Mouse (Mus musculus) kidney, embryonic 16.5 days (tissue): ENCODE measurements around the gene Wdr95. TPM values are rescaled to one million over a fixed set of nuclear protein-coding genes. Genes with fewer than 3 reads are reported as not detected.

ENCODE experiments used
- ATAC-seq: fragments of 200-750 bp; cut with Nextera tagmentation; 2 replicates; pipeline ENCODE4 v1.8.0; 2017; ENCODE audit warnings: moderate TSS enrichment; ENCODE audit not compliant: low FRiP score, low TSS enrichment
- H3K27ac ChIP-seq: fragments of 300-500 bp; sonication (generic); 2 replicates; pipeline ENCODE4 v1.5.1; 2014; ENCODE audit warnings: low read length
- H3K27me3 ChIP-seq: fragments of 300-500 bp; sonication (generic); 2 replicates; pipeline ENCODE4 v1.6.1; 2014; ENCODE audit warnings: low read length, control low read depth, mixed read lengths; ENCODE audit not compliant: insufficient read depth
- H3K36me3 ChIP-seq: fragments of 300-500 bp; sonication (generic); 2 replicates; pipeline ENCODE4 v1.6.1; 2014; ENCODE audit warnings: low read length, control low read depth, mixed read lengths; ENCODE audit not compliant: insufficient read depth
- H3K4me1 ChIP-seq: fragments of 300-500 bp; sonication (generic); 2 replicates; pipeline ENCODE4 v1.6.1; 2014; ENCODE audit warnings: low read length, control low read depth, mixed read lengths; ENCODE audit not compliant: insufficient read depth
- H3K4me2 ChIP-seq: fragments of 300-500 bp; sonication (generic); replicated peaks from 2 replicates; pipeline ENCODE4 v1.6.1; 2014; ENCODE audit warnings: low read depth, low read length
- H3K4me3 ChIP-seq: fragments of 300-500 bp; sonication (generic); 2 replicates; pipeline ENCODE4 v1.5.1; 2014; ENCODE audit warnings: mild to moderate bottlenecking, low read length
- H3K9ac ChIP-seq: fragments of 300-500 bp; sonication (generic); replicated peaks from 2 replicates; pipeline ENCODE4 v1.6.1; 2014; ENCODE audit warnings: low read length
- H3K9me3 ChIP-seq: fragments of 300-500 bp; sonication (generic); 2 replicates; pipeline ENCODE4 v1.6.1; 2016; ENCODE audit warnings: low read length, control low read depth
- WGBS: fragments of 180-500 bp; shearing (Covaris S2); extraction: QIAGEN DNeasy Blood & Tissue Kit; methylation state at CpG from one replicate; pipeline ENCODE4 v1.1.7; 2014; 5-methylcytosine and 5-hydroxymethylcytosine counted together
- polyA plus RNA-seq: library from polyadenylated mRNA; unstranded; fragments of >200 nt; fragmentation: Nextera tagmentation; extraction: Ambion mirVana; gene quantifications from 2 replicates; pipeline ENCODE4 v1.2.1, GENCODE M21; 2015

Gene Wdr95
- polyA plus RNA-seq, 1 experiment from 2014 or later, result not detected

DNA sequence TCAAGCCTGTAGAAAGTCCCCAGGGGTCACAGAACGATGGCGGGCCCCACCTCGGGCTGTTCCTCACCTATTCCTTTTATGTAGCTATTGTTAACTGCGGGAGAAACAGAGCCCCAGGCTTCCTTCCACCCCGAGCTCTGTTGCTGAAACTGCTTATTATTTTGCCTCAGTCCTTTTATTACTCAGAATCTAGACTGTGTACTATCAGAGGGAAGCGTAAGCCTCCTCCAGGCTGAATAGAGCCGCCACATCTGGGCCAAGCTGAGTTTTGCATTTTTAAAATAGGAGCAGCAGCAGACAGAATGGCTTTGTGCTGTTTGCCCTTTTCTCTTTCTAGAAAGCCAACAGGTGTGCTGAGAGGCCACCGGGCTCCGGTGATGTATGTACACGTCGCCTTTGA, 37.5 kb downstream of the Wdr95 start:
- Histone ChIP-seq H3K4me1 (peaks cover 11% of the 10 kb centered on the region; the same call in 1 of the 2 replicates), H3K4me2 (no peak overlapping the region), H3K9ac (no peak overlapping the region), H3K4me3 (no peak overlapping the region), H3K36me3 (no peaks in the 10 kb centered on the region), H3K27me3 (no peaks in the 10 kb centered on the region), H3K9me3 (no peaks in the 10 kb centered on the region), H3K27ac (no peak overlapping the region)
- 50% methylated on average over 11 of the region's 11 CpGs for WGBS
- no peak for ATAC-seq

DNA sequence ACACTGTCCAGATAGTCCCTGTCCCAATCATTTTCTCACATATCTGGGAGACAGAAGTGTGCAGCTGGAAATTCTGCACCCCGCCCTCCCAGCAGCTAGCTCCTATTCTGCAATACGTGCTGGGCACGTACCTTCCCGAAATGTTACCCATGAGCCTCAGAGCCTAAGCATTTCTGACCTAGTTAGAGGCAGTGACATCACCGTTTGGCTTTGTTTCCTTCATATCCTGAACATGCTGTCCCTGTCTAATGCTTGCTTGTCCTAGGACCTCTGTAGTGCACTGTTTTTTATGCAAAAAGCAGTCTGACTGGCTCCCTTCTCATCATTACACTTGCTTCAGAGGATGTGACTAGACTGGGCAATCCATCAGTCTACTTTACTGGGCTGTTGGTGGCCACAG, 38.5 kb downstream of the Wdr95 start:
- Histone ChIP-seq H3K9me3 (no peaks in the 10 kb centered on the region), H3K36me3 (no peaks in the 10 kb centered on the region), H3K9ac (no peak overlapping the region), H3K4me3 (no peak overlapping the region), H3K4me1 (peaks cover 11% of the 10 kb centered on the region; the same call in 1 of the 2 replicates), H3K27ac (no peak overlapping the region), H3K4me2 (no peak overlapping the region), H3K27me3 (no peaks in the 10 kb centered on the region)
- ATAC-seq, result no peak
- WGBS, result 75% methylated on average over 5 of the region's 5 CpGs

DNA sequence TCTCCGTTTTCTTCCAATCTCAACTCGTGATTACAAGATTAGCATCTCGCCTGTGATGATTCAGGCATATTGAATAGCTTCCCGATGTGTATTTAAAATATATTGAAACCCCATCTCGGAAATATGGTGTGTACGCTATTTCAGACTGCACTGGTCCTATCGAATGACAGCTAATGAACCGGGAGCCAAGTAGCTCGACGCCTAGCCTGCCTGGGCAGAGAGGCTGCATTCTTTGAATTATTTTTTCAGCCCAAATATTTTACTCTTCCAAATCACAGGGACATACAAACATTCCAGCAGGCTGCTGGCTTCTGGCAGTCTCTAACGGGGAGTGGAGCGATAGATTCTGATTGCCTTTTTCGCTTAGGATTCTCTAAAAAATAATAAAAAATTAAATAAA, 40.5 kb downstream of the Wdr95 start:
- Histone ChIP-seq H3K27me3 (no peaks in the 10 kb centered on the region), H3K4me2 (no peak overlapping the region), H3K9ac (no peak overlapping the region), H3K27ac (no peak overlapping the region), H3K4me3 (no peak overlapping the region), H3K36me3 (no peaks in the 10 kb centered on the region), H3K9me3 (no peaks in the 10 kb centered on the region), H3K4me1 (peaks cover 11% of the 10 kb centered on the region; the same call in 1 of the 2 replicates)
- no peak for ATAC-seq
- 61% methylated on average over 13 of the region's 13 CpGs for WGBS

DNA sequence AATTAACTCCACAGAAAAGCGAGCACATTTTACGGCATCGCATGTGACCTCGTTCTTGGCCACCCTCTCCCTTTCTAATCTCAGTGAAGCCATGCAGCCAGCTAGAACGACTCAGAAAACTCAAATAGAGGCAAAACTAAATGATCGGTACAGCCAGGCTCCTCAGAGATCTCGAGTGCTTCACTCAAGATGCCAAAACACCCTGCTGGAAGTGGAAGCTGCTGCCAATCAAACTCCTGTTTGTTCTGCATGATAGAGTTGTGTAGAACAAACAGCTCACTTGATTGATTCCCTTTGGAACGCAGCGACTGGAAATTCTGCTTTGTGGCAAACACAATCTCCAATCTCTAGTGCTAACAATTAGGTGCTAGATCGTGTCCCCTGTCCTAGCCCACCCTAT, 48.5 kb downstream of the Wdr95 start:
- H3K4me2 ChIP-seq, result no peak overlapping the region
- H3K9me3 ChIP-seq, result no peaks in the 10 kb centered on the region
- H3K4me3 ChIP-seq, result no peak overlapping the region
- 44% methylated on average over 10 of the region's 10 CpGs for WGBS
- no peaks in the 10 kb centered on the region for H3K36me3 ChIP-seq
- H3K9ac ChIP-seq, result no peak overlapping the region
- H3K4me1 ChIP-seq, result peaks cover 12% of the 10 kb centered on the region
- ATAC-seq, result no peak
- no peak overlapping the region for H3K27ac ChIP-seq
- H3K27me3 ChIP-seq, result no peaks in the 10 kb centered on the region

DNA sequence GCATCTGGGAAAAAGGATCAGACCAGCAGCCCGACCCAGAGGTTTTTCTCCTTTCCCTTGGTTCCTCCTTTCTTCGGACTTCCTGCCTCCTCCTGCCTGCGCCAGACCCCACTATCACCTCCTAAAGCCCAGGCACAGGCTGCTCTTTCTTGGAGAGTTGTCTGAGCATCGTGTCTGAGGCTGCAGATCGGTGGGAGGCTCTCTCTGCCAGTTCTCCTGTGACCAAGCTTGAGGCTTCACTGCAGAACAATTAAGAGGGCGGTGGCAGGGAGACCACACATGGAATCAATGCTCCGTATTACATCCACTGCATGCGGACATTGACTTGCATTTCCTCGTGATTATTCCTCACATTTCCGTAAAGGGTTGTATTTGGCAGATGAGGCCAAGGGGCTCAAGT, 49.0 kb downstream of the Wdr95 start:
- peak; percentile 49; the same call in 1 of the 2 replicates for ATAC-seq
- H3K4me1 ChIP-seq, result peaks cover 12% of the 10 kb centered on the region
- H3K9me3 ChIP-seq, result no peaks in the 10 kb centered on the region
- no peak overlapping the region for H3K4me2 ChIP-seq
- H3K27me3 ChIP-seq, result no peaks in the 10 kb centered on the region
- no peak overlapping the region for H3K4me3 ChIP-seq
- no peak overlapping the region for H3K9ac ChIP-seq
- H3K27ac ChIP-seq, result no peak overlapping the region
- H3K36me3 ChIP-seq, result no peaks in the 10 kb centered on the region
- 33% methylated on average over 10 of the region's 10 CpGs for WGBS

DNA sequence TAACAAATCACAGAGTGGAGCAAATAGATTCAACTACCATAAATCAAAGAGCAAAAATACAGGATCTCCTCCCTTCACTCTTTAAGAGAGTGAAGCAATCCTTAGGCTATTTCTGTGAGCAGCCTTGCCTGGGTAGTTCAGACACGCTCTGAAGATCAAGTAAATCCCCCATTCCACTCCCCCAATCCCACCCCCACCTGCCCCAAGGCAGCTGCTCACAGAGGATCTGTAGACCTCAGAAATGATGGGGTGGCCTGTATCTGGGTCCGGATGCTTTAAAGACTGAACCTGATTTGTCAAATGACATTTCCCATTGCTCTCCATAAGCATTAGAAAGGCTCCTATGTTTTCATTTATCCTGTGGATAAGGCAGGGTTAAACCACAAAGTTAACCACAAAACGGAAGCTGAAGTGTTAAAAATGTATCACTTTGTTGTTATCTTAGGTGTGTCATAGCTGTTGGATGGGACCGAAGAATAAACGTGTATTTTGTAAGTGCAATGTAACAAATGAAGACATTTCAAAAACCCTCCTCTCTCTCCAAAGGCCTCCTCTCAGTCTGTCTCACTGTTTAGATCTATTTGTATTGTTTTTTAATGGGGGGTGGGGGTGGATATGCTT, 54.3 kb downstream of the Wdr95 start:
- ATAC-seq, result no peak
- WGBS, result 55% methylated on average over 5 of the region's 5 CpGs
- H3K4me1 ChIP-seq, result 0 out of 2 replicates have a peak, but pooled peaks cover under 1% of the 10 kb centered on the region

DNA sequence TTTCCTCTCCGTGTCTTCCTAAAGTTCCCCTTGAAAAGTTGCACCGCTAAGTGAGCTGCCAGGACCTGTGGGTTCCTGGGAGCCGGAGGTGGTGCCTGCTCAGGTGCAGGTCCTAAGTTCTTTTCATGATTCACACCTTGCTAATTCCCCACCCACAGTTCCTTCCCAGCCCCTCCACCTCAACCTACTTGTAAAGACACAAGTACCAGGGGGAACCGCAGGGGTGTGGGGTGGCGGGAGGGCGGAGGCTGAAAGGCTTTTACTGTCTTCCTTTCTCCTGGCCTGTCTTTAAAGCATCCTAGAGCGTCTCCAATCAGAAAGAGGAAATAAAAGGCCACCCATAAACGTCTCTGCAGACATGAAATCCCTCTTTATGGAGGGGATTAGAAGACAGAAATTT, 55.0 kb downstream of the Wdr95 start:
- Histone ChIP-seq H3K36me3 (no peaks in the 10 kb centered on the region), H3K4me1 (peaks cover 6% of the 10 kb centered on the region), H3K27me3 (no peaks in the 10 kb centered on the region), H3K9me3 (no peaks in the 10 kb centered on the region), H3K27ac (no peak overlapping the region), H3K4me2 (no peak overlapping the region), H3K9ac (no peak overlapping the region), H3K4me3 (no peak overlapping the region)
- 27% methylated on average over 8 of the region's 8 CpGs for WGBS
- ATAC-seq, result no peak

More for the DNA sequence above, 54.3 kb downstream of the Wdr95 start:
- Histone ChIP-seq H3K4me2 (no peak overlapping the region), H3K27ac (no peak overlapping the region), H3K9ac (no peak overlapping the region), H3K27me3 (no peaks in the 10 kb centered on the region), H3K36me3 (no peaks in the 10 kb centered on the region), H3K9me3 (no peaks in the 10 kb centered on the region), H3K4me3 (no peak overlapping the region)

DNA sequence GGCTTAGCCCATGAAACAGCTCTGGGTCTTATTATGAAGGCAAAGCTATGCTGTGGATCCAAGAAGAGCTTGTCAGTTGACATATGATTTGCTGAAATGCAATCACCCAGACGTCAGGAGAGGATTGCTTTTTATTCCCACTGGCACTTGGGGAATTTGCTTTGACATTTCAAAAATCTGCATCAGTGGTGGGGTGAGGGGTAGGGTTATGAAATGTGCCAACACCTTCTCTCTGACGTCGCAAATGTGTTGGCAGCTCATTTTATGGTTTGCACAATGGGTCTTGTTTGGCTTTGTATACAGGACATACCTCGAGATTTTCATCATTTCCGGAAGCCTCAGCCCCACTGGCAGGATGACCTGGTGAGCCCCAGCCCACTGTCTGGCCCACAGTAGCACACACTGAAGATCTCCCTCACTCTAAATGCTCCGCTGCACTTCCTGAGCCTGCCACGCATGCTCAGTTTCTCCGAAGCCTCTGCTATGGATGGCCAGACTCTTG, 55.7 kb downstream of the Wdr95 start:
- 0 out of 2 replicates have a peak, but pooled peaks have one; percentile 50 for ATAC-seq
- no peaks in the 10 kb centered on the region for H3K9me3 ChIP-seq
- H3K27me3 ChIP-seq, result no peaks in the 10 kb centered on the region
- no peak overlapping the region for H3K27ac ChIP-seq
- peaks cover 13% of the 10 kb centered on the region for H3K4me1 ChIP-seq
- 45% methylated on average over 8 of the region's 8 CpGs for WGBS
- no peak overlapping the region for H3K4me3 ChIP-seq
- H3K9ac ChIP-seq, result no peak overlapping the region
- no peak overlapping the region for H3K4me2 ChIP-seq
- H3K36me3 ChIP-seq, result no peaks in the 10 kb centered on the region

DNA sequence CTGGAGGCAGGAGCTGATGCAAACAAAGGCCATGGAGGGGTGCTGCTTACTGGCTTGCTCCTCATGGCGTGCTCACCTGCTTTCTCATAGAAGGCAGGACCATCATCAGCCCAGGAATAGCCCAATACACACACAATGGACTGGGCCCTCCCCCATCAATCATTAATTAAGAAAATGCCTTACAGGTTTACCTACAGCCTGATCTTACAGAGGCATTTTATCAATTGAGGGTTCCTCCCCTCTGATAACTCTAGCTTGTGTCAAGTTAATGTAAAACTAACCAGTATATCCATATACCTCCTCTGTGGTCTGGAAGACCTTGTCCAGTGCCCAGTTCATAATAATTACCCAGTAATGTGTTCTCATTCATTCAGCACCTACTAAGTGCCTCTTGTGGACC, 56.8 kb downstream of the Wdr95 start:
- Histone ChIP-seq H3K4me1 (peaks cover 16% of the 10 kb centered on the region), H3K4me3 (no peak overlapping the region), H3K4me2 (no peak overlapping the region), H3K9ac (no peak overlapping the region), H3K9me3 (no peaks in the 10 kb centered on the region), H3K27me3 (no peaks in the 10 kb centered on the region), H3K36me3 (no peaks in the 10 kb centered on the region), H3K27ac (no peak overlapping the region)
- 88% methylated on average over 1 of the region's 1 CpGs for WGBS
- no peak for ATAC-seq

DNA sequence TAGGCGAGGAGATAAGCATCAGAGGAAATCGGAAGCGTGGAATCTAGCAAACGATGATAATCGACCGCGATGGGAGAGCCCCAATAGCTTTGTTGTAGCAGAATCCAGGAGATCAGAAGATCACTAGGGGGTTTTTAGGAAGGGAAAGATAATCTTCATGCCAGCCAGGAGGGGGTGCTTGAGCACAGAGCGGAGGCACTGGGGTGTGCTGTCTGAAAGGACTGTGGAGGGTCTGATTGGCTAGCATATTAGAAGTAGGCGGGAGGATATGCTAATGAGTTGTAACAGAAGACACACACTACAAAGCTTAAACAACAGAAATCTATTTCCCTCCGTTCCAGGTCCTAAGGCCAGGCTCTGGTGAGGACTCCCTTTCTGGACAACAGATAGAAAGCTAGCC, 57.4 kb downstream of the Wdr95 start:
- no peak overlapping the region for H3K27ac ChIP-seq
- no peaks in the 10 kb centered on the region for H3K9me3 ChIP-seq
- WGBS, result 79% methylated on average over 10 of the region's 10 CpGs
- H3K4me3 ChIP-seq, result no peak overlapping the region
- no peaks in the 10 kb centered on the region for H3K36me3 ChIP-seq
- ATAC-seq, result no peak
- no peaks in the 10 kb centered on the region for H3K27me3 ChIP-seq
- peaks cover 16% of the 10 kb centered on the region for H3K4me1 ChIP-seq
- no peak overlapping the region for H3K4me2 ChIP-seq
- no peak overlapping the region for H3K9ac ChIP-seq
